Mouse (Mus musculus): ENCODE data around the gene Ilkap. TPM values are rescaled to one million over a fixed set of nuclear protein-coding genes. Genes with fewer than 3 reads are reported as not detected.

Gene Ilkap
- total and polyA plus RNA-seq, 3 experiments: 131 to 145 TPM; not detected in 1

GRCm38 (mm10) chr1:91397927-91398259, 722 bp downstream of the Ilkap start:
- Histone ChIP-seq H3K4me3 (ENCODE audit: control insufficient read depth in 1 of 2, insufficient read depth in 1 of 2, low read depth in 2 of 2, low read length in 2 of 2) (peak overlapping the region; percentile 92 to 97), H3K9ac (ENCODE audit: control insufficient read depth, low read depth, low read length, poor library complexity, severe bottlenecking) (peak overlapping the region; percentile 88), H3K9me3 (replicated peaks; ENCODE audit: insufficient read depth, low read length) (no peaks in the 10 kb centered on the region), H3K36me3 (ENCODE audit: control insufficient read depth in 1 of 2, insufficient read depth in 2 of 2, low read length in 2 of 2) (peaks cover 25 to 26% of the 10 kb centered on the region in 2 experiments), H3K4me1 (ENCODE audit: control insufficient read depth in 1 of 2, insufficient read depth in 2 of 2, low read length in 2 of 2) (peaks cover 11 to 14% of the 10 kb centered on the region in 2 experiments), H3K79me2 (ENCODE audit: control insufficient read depth, insufficient read depth, low read length, poor library complexity) (peaks cover 44% of the 10 kb centered on the region), H3K27ac (ENCODE audit: control insufficient read depth, low read depth, low read length) (peak overlapping the region; percentile 51), H3K27me3 (ENCODE audit: control insufficient read depth in 1 of 2, insufficient read depth in 2 of 2, low read length in 2 of 2) (no peaks in the 10 kb centered on the region)
- DNase-seq (ENCODE audit: low read depth, low spot score): no peak
- TF ChIP-seq CHD2 (IDR thresholded peaks at IDR 0.05; ENCODE audit: low read length) (no peak), USF2 (IDR thresholded peaks at IDR 0.05; ENCODE audit: borderline replicate concordance in 1 of 2, insufficient read depth in 1 of 2, low read depth in 1 of 2, low read length in 2 of 2) (no peak), ZKSCAN1 (IDR thresholded peaks at IDR 0.05; ENCODE audit: low read depth, low read length) (no peak)

- TF ChIP-seq ELF1 (IDR thresholded peaks at IDR 0.05; ENCODE audit: low read depth, low read length): no peak
- peaks cover 4 to 60% of the 10 kb centered on the region in 2 experiments; a peak in 3 of 4 replicates for H3K36me3 ChIP-seq (ENCODE audit: control insufficient read depth in 1 of 2, insufficient read depth in 2 of 2, low read length in 2 of 2)
- no peaks in the 10 kb centered on the region for H3K9me3 ChIP-seq (replicated peaks; ENCODE audit: insufficient read depth, low read length)
Observed at GRCm38 (mm10) chr1:91390369-91390768, 8.2 kb downstream of the Ilkap start.

GRCm38 (mm10) chr1:91381091-91381471, 17.5 kb downstream of the Ilkap start:
- H3K27me3 ChIP-seq (ENCODE audit: control insufficient read depth in 1 of 2, insufficient read depth in 2 of 2, low read length in 2 of 2): no peaks in the 10 kb centered on the region
- no peaks in the 10 kb centered on the region for H3K9me3 ChIP-seq (replicated peaks; ENCODE audit: insufficient read depth, low read length)
- H3K79me2 ChIP-seq (ENCODE audit: control insufficient read depth, insufficient read depth, low read length, poor library complexity): no peaks in the 10 kb centered on the region
- no peak overlapping the region for H3K27ac ChIP-seq (ENCODE audit: control insufficient read depth, low read depth, low read length)
- no peak for TF ChIP-seq USF1 (IDR thresholded peaks at IDR 0.05; ENCODE audit: low read depth, low read length)
- no peak for TF ChIP-seq ZKSCAN1 (IDR thresholded peaks at IDR 0.05; ENCODE audit: low read depth, low read length)
- TF ChIP-seq TAL1 (IDR thresholded peaks at IDR 0.05; ENCODE audit: low read length): no peak
- no peak for TF ChIP-seq JUND (IDR thresholded peaks at IDR 0.05; ENCODE audit: low read depth, low read length)
- no peak for TF ChIP-seq ZMIZ1 (IDR thresholded peaks at IDR 0.05; ENCODE audit: low read depth, low read length)
- TF ChIP-seq GABPA (IDR thresholded peaks at IDR 0.05; ENCODE audit: low read depth, low read length): no peak
- TF ChIP-seq CHD1 (IDR thresholded peaks at IDR 0.05; ENCODE audit: low read depth, low read length): no peak
- no peak for TF ChIP-seq POLR2AphosphoS5 (IDR thresholded peaks at IDR 0.05; ENCODE audit: borderline replicate concordance, low read depth, low read length)
- no peak for TF ChIP-seq SMC3 (IDR thresholded peaks at IDR 0.05; ENCODE audit: low read depth, low read length)
- no peak for TF ChIP-seq UBTF (IDR thresholded peaks at IDR 0.05; ENCODE audit: borderline replicate concordance, insufficient read depth, low read depth, low read length)
- no peak for TF ChIP-seq KAT2A (conservative IDR thresholded peaks at IDR 0.05; ENCODE audit: low read depth, low read length)
- TF ChIP-seq POLR2A (IDR thresholded peaks at IDR 0.05; ENCODE audit: control insufficient read depth in 1 of 2, insufficient read depth in 1 of 2, low read depth in 1 of 2, low read length in 2 of 2, poor library complexity in 1 of 2): no peak
- no peak overlapping the region for H3K4me3 ChIP-seq (ENCODE audit: control insufficient read depth in 1 of 2, insufficient read depth in 1 of 2, low read depth in 2 of 2, low read length in 2 of 2)
- H3K9ac ChIP-seq (ENCODE audit: control insufficient read depth, low read depth, low read length, poor library complexity, severe bottlenecking): no peak overlapping the region
- DNase-seq (ENCODE audit: low read depth, low spot score): no peak
- H3K4me1 ChIP-seq (ENCODE audit: control insufficient read depth in 1 of 2, insufficient read depth in 2 of 2, low read length in 2 of 2): no peaks in the 10 kb centered on the region
- H3K36me3 ChIP-seq (ENCODE audit: control insufficient read depth in 1 of 2, insufficient read depth in 2 of 2, low read length in 2 of 2): peaks cover 0 to 34% of the 10 kb centered on the region in 2 experiments; a peak in 2 of 4 replicates

More at GRCm38 (mm10) chr1:91390369-91390768, 8.2 kb downstream of the Ilkap start:
- H3K27me3 ChIP-seq (ENCODE audit: control insufficient read depth in 1 of 2, insufficient read depth in 2 of 2, low read length in 2 of 2): no peaks in the 10 kb centered on the region
- no peak for DNase-seq (ENCODE audit: low read depth, low spot score)
- H3K27ac ChIP-seq (ENCODE audit: control insufficient read depth, low read depth, low read length): no peak overlapping the region
- H3K4me3 ChIP-seq (ENCODE audit: control insufficient read depth in 1 of 2, insufficient read depth in 1 of 2, low read depth in 2 of 2, low read length in 2 of 2): no peak overlapping the region
- H3K79me2 ChIP-seq (ENCODE audit: control insufficient read depth, insufficient read depth, low read length, poor library complexity): peaks cover 26% of the 10 kb centered on the region
- H3K9ac ChIP-seq (ENCODE audit: control insufficient read depth, low read depth, low read length, poor library complexity, severe bottlenecking): no peak overlapping the region
- no peaks in the 10 kb centered on the region for H3K4me1 ChIP-seq (ENCODE audit: control insufficient read depth in 1 of 2, insufficient read depth in 2 of 2, low read length in 2 of 2)
